Mouse (Mus musculus) frontal cortex, postnatal 14 days (tissue): ENCODE measurements around the gene Slc20a1.

Source experiments
- DNase-seq, 2 experiments: peaks; one replicate each; pipeline ENCODE4 v3.0.0; 2022; ENCODE audit warnings: low spot score in 2 of 2

Slc20a1 gene

GRCm38 (mm10) chr2:129198436-129199327 is at the start of gene Slc20a1:
Slc20a1 (plus strand) TSS chr2:129198764.
- DNase-seq, result peak; percentile 98 to 99

DNA sequence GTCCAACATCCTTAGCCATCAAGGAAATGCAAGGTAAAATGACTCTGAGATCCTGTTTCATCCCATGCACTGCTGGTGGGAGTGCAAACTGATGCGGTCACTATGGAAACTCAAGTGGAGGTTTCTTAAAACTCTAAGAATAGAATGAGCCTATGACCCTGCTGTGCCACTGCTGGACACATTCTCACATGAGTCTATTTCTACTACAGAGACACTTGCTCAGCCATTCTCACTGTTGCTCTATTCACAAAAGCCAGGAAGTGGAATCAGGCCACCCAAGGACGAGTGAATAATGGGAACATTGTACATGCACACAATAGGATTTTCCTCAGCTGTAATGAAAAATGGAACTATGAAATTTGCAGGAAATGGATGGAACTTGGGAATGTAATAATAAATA is 49.7 kb upstream of the Slc20a1 start:
- no peak for DNase-seq

- DNase-seq, result no peak
Observed at GRCm38 (mm10) chr2:129150386-129150785, 48.2 kb upstream of the Slc20a1 start.

GRCm38 (mm10) chr2:129151111-129151510 is 47.5 kb upstream of the Slc20a1 start:
- no peak for DNase-seq

DNA sequence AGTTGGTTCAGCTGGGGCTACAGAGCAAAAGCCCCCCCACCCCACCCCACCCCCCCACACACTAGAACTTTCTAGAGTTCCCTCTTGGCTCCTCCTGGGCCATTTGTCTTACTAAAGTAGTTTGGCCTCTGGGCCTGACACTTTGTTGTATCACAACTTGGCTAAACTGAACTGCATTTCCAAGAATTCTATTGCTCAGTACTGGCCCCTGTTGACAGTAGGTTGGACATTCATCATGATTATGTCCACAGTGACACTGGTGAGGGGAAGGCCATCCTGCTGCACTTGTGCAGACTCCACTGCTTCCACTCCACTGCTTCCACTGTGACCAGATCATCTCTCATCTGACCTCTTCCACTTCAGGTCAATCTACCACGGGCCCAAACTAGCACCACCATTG is 45.8 kb upstream of the Slc20a1 start:
- no peak for DNase-seq

GRCm38 (mm10) chr2:129164815-129165214 is 33.7 kb upstream of the Slc20a1 start:
- no peak for DNase-seq

DNA sequence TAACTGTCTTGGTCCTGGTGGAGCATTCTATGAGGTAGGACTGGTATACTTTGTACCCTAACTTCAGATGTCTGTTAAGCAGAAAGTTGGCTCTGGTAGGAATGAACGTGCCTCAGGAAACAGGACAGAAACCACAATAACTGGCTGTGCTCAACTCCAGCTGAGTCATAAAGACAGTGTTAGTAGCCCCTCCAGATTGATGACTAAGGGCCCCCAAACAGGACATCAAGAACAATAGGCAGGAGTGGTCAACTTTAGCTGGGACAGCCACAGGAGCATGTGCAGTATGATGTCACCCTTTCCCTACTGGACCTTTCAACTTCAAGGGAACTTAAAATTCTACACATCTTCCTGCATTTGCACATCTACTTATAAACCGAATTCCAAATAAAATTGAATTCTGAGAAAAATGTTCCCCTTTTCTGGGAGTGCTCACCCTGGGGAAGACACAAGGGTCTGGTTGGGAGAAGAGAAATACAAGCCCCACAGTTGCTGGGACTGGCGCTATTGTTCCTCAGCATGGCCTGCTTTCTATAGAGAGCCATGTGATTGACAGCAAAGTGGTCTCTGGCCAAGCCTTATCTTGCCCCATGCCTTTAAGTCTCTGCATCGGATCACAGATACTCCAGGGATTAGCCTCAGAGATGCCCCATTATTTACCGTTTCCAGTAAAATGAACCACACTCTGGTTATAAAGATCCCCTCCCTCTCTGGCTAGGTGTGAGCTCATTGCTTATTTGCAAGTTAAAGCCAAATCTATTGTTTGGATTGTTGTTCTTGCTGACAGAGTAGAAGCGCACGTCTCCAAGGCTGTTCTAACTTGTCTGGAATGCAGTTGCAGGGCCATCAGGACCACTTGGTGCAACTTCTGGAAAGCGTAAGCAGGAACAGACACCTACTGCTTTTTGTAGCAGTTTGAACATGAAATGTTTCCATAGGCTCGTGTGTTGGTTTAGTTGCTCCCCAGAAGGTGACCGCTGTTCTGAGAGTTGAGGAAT is 31.8 kb upstream of the Slc20a1 start:
- DNase-seq, result no peak

GRCm38 (mm10) chr2:129173386-129173785 is 25.2 kb upstream of the Slc20a1 start:
- no peak for DNase-seq

DNA sequence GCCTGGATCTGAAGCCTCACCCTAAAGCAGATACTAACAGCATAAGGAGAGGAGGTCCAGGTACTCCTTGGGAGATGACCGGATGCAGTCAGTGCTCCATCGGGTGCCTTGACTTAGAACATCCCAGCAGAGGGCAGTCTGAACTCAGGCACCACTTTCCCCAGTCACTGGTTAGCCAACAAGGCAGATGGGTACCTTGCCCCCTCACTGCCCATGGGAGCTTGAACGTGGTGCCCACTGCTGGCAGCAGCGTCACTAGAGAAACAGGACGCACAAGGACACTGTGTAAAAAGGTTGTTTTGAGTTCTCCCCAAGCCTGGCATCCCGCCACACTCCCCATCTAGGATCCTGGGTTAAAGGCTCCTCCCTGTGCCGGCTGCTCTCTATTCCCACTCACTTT is 24.1 kb upstream of the Slc20a1 start:
- DNase-seq, result peak; percentile 16 to 35

DNA sequence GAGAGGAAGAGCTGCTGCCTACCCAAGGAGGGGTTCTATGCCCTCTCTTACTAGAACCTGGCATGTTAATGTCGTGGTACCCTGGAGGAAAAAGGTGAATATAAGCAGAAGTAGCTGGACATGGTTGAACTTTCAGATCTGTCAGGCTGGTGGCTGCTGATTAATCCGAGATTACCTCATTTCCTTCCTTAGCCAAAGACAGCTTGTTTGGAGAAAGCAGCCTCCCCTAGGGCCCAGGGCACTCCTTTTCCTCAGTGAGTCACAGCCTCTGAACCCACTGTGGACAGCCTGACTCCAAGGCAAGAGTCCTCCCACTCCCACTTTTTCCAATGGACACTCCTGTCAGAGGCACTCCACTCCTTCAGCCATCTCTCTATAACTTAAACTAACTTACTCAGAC is 22.9 kb upstream of the Slc20a1 start:
- no peak for DNase-seq

DNA sequence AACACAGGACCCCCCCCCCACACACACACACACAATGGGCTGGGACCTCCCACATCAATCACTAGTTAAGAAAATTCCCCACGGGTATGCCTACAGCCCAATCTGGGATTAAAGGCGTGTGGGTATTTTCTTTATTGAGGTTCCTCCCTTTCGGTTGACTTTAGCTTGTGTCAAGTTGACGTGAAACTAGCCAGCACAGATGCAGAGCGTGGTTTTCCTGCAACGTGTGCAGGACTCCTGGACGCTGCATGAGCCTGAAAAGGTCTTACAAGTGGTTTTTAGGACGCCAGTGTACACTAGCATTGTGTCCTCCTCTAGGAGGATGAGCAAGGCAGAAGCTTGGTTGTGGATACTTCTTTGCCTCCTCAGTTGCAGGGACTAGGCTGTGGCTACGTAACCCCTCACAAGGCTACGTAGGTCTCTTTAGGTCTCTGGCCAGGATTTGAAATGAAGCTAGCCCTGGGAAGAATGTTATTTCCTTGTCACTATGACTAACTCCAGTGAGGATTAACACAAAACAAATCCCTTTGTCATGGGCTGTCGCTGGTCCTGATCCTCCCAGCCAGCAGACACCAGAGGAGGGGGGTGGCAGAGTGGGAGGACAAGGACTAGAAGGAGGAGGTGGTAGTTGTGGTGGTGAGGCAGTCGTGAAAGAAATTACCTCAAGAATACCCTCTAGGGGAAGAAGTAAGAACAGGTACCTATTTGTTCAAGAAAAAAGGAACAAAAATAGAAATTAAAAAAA is 21.7 kb upstream of the Slc20a1 start:
- DNase-seq, result no peak

DNA sequence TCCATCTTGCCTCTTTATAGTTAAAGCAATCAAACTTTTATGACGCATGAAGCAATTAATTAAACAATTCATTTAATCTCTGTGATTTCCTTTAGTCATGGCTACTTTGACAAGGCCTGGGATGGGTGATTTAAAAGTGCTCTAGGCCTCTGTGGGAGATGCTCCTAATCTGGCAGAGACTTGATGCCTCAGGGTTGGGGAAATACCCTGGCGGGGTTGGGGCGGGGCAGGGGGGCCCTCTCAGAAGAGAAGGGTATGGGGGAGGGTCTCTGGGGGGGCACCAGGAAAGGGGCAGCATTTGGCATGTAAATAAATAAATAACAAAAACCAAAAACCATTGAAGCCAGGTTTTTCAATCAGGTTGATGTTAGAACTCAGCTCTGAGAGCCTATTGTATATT is 20.9 kb upstream of the Slc20a1 start:
- no peak for DNase-seq

DNA sequence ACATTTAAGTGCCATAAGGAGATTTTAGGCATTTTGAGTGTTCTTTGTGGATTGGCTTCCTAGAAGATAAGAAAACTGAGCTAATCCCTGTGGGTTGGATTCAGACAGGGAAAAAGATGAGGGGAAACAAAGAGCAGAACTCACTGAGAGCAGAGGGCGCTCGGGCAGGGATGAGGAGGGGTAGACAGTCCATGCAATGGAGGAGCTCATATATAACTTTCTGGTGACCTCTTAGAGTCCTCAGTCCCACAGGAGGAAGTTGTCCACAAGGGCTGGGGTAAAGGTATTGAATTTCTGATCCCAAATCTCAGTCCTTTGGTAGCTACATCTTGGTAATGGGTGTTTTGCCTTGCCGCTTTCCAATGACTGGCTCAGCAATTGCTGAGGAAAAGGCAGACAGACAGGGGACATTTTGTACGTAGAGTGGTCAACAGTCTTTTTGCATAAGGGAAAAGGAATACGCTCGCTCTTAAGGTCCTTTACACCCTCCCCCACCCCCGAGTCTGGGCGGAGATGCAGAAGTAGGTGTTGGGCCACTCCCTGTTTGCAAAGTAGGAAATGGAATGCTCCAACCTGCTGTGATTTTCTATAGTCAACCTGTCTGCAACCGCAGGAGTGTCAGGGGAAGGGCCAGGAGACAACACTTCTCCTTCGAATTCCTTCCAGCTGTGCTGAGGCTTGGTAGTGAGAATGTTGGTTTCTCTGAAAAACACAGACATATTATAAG is 20.2 kb upstream of the Slc20a1 start:
- DNase-seq, result no peak

- DNase-seq, result no peak
Observed at GRCm38 (mm10) chr2:129179946-129180853, 18.4 kb upstream of the Slc20a1 start.

DNA sequence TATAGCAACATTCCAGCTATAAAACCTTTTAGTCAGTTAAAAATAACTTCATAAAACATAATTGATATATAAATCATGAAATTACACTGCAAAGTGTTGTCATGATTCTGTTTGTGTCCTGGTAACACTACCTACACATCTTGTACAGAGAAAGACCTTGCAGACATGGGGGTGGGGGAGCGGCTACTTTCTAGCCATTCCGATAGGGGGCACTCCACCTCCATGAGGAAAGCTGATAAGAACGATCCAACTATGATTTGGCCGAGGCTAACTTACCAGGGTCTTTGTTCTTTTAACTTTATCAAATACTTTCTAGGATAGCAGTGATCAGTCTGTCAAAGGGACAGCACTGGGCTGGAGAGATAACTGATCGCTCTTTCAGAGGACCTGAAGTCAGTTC is 17.1 kb upstream of the Slc20a1 start:
- DNase-seq, result no peak

DNA sequence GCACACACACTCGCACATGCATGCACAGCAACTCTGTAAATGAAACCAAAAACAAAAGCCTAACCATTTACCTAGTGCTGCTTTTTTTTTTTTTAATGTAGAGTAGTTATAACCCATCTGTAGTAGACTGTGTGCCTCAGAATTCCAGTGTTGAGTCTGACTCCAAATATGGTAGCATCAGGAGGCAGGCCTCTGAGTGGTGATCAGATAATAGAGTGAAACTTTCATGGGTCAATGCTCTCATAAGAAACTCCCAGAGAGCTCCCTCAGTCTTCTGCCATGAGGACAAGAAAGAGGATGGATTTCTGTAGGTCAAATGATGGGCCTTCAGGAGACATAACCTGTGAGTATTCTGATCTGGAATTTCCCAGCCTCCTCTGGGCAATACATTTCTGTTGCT is 16.2 kb upstream of the Slc20a1 start:
- DNase-seq, result no peak

- peak in 1 of 2 experiments; percentile 27 for DNase-seq
Observed at GRCm38 (mm10) chr2:129183561-129184031, 15.0 kb upstream of the Slc20a1 start.

DNA sequence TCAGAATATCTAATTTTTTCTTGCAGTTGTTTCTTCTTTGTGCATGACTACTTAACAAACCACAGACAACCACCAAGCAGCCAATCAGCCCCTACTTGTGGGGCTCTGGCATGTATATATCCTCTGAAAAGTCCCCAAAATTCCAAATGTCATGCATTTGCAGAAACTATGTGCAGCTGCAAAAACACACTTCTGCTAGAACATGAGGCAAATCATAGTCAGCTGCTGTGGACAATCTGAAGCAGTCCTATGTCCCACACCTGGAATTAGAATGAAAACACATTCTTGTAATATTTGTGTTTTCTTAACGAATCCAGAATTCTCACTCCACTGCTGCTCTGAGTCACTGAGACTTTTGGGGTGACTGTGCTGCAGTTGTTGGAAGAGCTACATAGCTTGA is 13.7 kb upstream of the Slc20a1 start:
- DNase-seq, result no peak

DNA sequence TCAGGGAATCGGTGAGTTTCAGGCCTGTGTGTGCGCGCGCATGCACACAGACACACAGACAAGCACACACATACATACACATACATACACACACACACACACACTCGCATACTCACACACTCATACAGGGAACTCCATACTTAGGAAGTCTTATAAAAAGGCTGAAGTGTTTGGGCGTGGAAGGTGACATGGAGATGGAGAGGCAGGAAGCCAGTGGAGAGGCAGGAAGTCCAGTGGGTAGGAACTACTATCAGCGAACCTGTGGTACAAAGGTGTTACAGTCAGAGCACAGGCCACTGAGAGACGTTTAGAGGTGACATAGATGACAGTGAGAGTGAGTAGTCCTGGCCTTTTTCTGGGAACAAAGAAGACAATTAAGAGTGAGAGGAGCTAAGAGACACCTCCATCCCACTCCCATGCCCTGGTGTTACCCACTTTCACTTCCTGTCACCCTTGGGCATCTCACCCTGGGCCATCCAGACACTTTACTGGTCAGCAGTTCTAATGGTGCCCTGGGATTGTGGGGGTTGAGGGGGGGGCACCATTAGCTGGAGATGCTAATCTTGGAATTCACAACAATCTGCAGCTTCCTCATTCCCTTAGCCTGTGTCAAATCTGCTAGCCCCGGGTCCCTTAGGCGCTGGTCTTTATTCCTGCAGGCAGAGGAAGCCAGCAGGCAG is 12.8 kb upstream of the Slc20a1 start:
- DNase-seq, result no peak
